Mouse (Mus musculus): Measurements from ENCODE around the gene Olfr656.

Gene Olfr656

GRCm38 (mm10) chr7:104613655-104614054, at the start of gene Olfr656:
Gene Olfr656 (plus strand): TSS chr7:104613955.
- no peak for DNase-seq (ENCODE audit: low spot score in 2 of 2)

- DNase-seq (ENCODE audit: low spot score in 2 of 2): no peak
Measured at GRCm38 (mm10) chr7:104577014-104577413, 36.7 kb upstream of the Olfr656 start, which contains the start of gene Olfr653. Gene Olfr653 (plus strand): TSS chr7:104577314.

- DNase-seq (ENCODE audit: low spot score in 2 of 2): no peak
Measured at GRCm38 (mm10) chr7:104580846-104581245, 32.9 kb upstream of the Olfr656 start.

- DNase-seq (ENCODE audit: low spot score in 2 of 2): no peak
Measured at GRCm38 (mm10) chr7:104581429-104581828, 32.3 kb upstream of the Olfr656 start.

GRCm38 (mm10) chr7:104586725-104587124, 27.0 kb upstream of the Olfr656 start, which contains the start of gene Olfr654:
Gene Olfr654 (plus strand): TSS chr7:104587025.
- DNase-seq (ENCODE audit: low spot score in 2 of 2): no peak

GRCm38 (mm10) chr7:104588274-104588673, 25.5 kb upstream of the Olfr656 start:
- DNase-seq (ENCODE audit: low spot score in 2 of 2): no peak

GRCm38 (mm10) chr7:104601679-104602078, 12.1 kb upstream of the Olfr656 start, which contains the start of gene Olfr655:
Gene Olfr655 (minus strand): TSS chr7:104601779.
- no peak for DNase-seq (ENCODE audit: low spot score in 2 of 2)

GRCm38 (mm10) chr7:104603173-104603572, 10.6 kb upstream of the Olfr656 start:
- DNase-seq (ENCODE audit: low spot score in 2 of 2): peak; percentile 1 to 15

GRCm38 (mm10) chr7:104604727-104605126, 9.0 kb upstream of the Olfr656 start:
- no peak for DNase-seq (ENCODE audit: low spot score in 2 of 2)

- no peak for DNase-seq (ENCODE audit: low spot score in 2 of 2)
Measured at GRCm38 (mm10) chr7:104624494-104624893, 10.7 kb downstream of the Olfr656 start, which contains the start of gene Olfr657. Gene Olfr657 (plus strand): TSS chr7:104624794.

GRCm38 (mm10) chr7:104646841-104647482, 33.2 kb downstream of the Olfr656 start, which contains the start of gene Olfr658:
Gene Olfr658 (minus strand): TSS chr7:104647305.
- peak in 1 of 2 experiments; percentile 13 for DNase-seq (ENCODE audit: low spot score in 2 of 2)

GRCm38 (mm10) chr7:104666453-104666852, 52.7 kb downstream of the Olfr656 start, which contains the start of gene Olfr659:
Gene Olfr659 (plus strand): TSS chr7:104666753.
- DNase-seq (ENCODE audit: low spot score in 2 of 2): no peak
